Mouse (Mus musculus) heart, embryonic 12.5 days (tissue): Measurements from ENCODE around the gene 1700010B08Rik. TPM values are rescaled to one million over a fixed set of nuclear protein-coding genes. Genes with fewer than 3 reads are reported as not detected.
"Not testable (repeated sequence)": the region's sequence is repeated elsewhere in the genome, so short reads cannot be mapped to it uniquely, and the experiment has no call there.

Experiments
- ATAC-seq: fragments of 200-750 bp; cut with Nextera tagmentation; 2 replicates; pipeline ENCODE4 v1.8.0; 2017; ENCODE audit warnings: moderate TSS enrichment, moderate library complexity; ENCODE audit not compliant: insufficient number of reproducible peaks, low FRiP score
- H3K27ac ChIP-seq: fragments of 300-500 bp; sonication (generic); 2 replicates; pipeline ENCODE4 v1.5.1; 2016; ENCODE audit warnings: mild to moderate bottlenecking, moderate library complexity; ENCODE audit not compliant: poor library complexity, severe bottlenecking
- H3K27me3 ChIP-seq: fragments of 300-500 bp; sonication (generic); replicated peaks from 2 replicates; pipeline ENCODE4 v1.6.1; 2016; ENCODE audit warnings: mild to moderate bottlenecking, moderate library complexity
- H3K36me3 ChIP-seq: fragments of 300-500 bp; sonication (generic); 2 replicates; pipeline ENCODE4 v1.6.1; 2016; ENCODE audit warnings: mild to moderate bottlenecking, moderate library complexity
- H3K4me1 ChIP-seq: fragments of 300-500 bp; sonication (generic); replicated peaks from 2 replicates; pipeline ENCODE4 v1.6.1; 2016; ENCODE audit warnings: mild to moderate bottlenecking
- H3K4me2 ChIP-seq: fragments of 300-500 bp; sonication (generic); 2 replicates; pipeline ENCODE4 v1.6.1; 2016; ENCODE audit warnings: mild to moderate bottlenecking, moderate library complexity
- H3K4me3 ChIP-seq: fragments of 300-500 bp; sonication (generic); 2 replicates; pipeline ENCODE4 v1.5.1; 2016; ENCODE audit warnings: mild to moderate bottlenecking
- H3K9ac ChIP-seq: fragments of 300-500 bp; sonication (generic); 2 replicates; pipeline ENCODE4 v1.6.1; 2016; ENCODE audit warnings: mild to moderate bottlenecking, moderate library complexity
- H3K9me3 ChIP-seq: fragments of 300-500 bp; sonication (generic); replicated peaks from 2 replicates; pipeline ENCODE4 v1.6.1; 2016; ENCODE audit warnings: mild to moderate bottlenecking, moderate library complexity
- WGBS: fragments of 180-500 bp; shearing (Covaris S2); methylation state at CpG from one replicate; pipeline ENCODE4 v1.1.7; 2016; 5-methylcytosine and 5-hydroxymethylcytosine counted together
- polyA plus RNA-seq: library from polyadenylated mRNA; unstranded; fragments of >200 nt; fragmentation: Nextera tagmentation; extraction: Ambion mirVana; gene quantifications from 2 replicates; pipeline ENCODE4 v1.2.1, GENCODE M21; 2016

The 1700010B08Rik gene
- polyA plus RNA-seq, result not detected in 2 replicates

DNA sequence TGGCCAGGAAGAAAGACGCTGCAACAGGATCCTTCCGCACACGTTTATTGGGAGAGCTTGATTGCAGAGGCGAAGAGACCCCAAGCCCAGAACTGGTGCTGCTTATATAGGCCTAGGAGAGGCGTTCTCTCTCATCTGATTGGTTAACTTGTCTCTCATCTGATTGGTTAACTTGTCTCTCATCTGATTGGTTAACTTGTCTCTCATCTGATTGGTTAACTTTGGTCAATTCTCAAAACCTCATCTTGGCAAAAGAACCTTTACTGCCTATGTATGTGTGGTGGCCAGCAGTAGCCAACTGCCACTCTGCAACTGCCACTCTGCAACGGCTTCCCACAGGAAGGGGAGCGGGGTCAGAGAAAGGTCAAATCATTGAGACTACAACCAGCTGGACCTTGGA is at the start of gene 1700010B08Rik:
TSS of gene 1700010B08Rik (plus strand) at position 301 of the 400 bp plus-strand sequence.
- not testable (repeated sequence) for H3K9ac ChIP-seq, H3K27ac ChIP-seq, H3K27me3 ChIP-seq, ATAC-seq, H3K4me2 ChIP-seq, H3K4me1 ChIP-seq, H3K36me3 ChIP-seq, H3K9me3 ChIP-seq, H3K4me3 ChIP-seq
- whole genome bisulfite sequencing, result 83% methylated on average over 6 of the region's 7 CpGs

DNA sequence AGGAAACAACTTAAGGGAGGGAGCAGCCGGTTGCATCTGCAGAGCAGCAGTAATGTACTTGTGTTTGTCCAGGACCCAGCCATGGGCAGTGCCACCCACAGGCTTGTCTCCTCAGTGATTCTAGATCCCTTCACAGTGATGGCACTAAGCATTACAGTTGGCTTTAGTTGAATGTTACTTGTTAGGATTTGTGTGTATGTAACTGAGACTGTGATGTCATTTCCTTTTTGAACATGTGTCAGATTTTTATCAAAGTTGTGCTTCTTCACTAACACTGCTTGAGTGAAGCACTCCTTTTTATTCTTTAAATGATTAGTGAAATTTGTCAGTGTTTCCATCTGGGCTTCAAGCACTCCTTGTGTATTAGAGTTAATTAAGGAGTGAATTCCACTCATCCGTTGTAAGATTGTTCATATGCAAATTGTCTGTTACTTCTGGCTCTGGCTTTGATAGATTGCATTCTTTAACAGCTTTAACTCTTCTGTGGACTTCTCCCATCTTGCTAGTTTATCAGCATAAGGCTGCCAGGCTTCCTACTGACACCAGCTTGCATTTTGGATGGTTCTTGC is 46.8 kb upstream of the 1700010B08Rik start:
- ATAC-seq, result no peak
- H3K4me3 ChIP-seq, result no peak overlapping the region
- no peaks in the 10 kb centered on the region for H3K27me3 ChIP-seq
- no peak overlapping the region for H3K9ac ChIP-seq
- H3K9me3 ChIP-seq, result no peaks in the 10 kb centered on the region
- H3K27ac ChIP-seq, result no peak overlapping the region
- H3K4me2 ChIP-seq, result no peak overlapping the region
- H3K36me3 ChIP-seq, result peaks cover 9% of the 10 kb centered on the region
- WGBS, result 79% methylated on average over 2 of the region's 2 CpGs
- peaks cover 49% of the 10 kb centered on the region for H3K4me1 ChIP-seq

DNA sequence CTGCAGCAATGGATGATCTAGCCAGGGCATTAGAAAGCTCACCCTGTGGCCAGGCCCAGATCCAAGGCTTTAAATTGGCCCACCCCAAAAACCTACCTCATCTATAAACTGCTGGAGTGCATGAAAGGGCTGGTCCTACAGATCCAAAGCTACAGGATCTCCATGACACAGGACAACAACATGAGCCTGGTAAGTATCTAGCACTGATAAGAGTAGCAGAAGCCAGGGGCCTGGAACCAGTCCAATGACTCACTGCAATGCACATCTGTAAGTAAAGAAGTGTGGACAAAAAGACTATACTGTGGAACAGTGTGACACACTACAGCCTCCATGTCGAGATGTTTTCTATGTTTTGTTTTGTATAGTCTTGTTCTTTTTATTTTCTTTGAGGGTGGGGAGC is 45.7 kb upstream of the 1700010B08Rik start:
- 32% methylated on average over 1 of the region's 1 CpGs for WGBS
- Histone ChIP-seq H3K27me3 (no peaks in the 10 kb centered on the region), H3K4me3 (no peak overlapping the region), H3K27ac (peak overlapping the region; percentile 53; the same call in 1 of the 2 replicates), H3K4me2 (no peak overlapping the region), H3K4me1 (peaks cover 49% of the 10 kb centered on the region), H3K9me3 (no peaks in the 10 kb centered on the region), H3K36me3 (peaks cover 6% of the 10 kb centered on the region; the same call in 1 of the 2 replicates), H3K9ac (no peak overlapping the region)
- ATAC-seq, result peak; percentile 63; the same call in 1 of the 2 replicates

DNA sequence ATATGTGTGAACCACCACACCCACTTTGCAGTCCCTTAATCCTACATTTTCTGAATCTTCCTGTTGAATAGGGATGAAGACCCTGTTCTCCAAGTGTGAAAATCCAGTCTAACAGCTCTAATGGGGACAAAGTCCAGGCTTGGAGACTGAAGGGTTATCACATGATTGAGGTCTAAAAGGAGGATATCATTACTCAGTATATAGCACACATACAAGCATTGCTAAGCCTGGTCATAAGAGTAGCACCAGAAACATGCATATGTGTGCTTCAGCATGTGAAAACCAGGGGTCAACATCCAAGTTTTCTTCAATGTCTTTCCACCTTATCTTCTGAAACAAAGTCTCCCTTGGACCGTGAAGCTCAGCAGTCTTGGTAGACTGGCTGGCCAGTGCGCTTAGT is 40.6 kb upstream of the 1700010B08Rik start:
- H3K4me1 ChIP-seq, result peaks cover 28% of the 10 kb centered on the region
- H3K9me3 ChIP-seq, result no peaks in the 10 kb centered on the region
- no peak for ATAC-seq
- no peak overlapping the region for H3K9ac ChIP-seq
- H3K27me3 ChIP-seq, result no peaks in the 10 kb centered on the region
- H3K4me3 ChIP-seq, result no peak overlapping the region
- no peak overlapping the region for H3K27ac ChIP-seq
- WGBS, result 89% methylated on average over 2 of the region's 2 CpGs
- no peak overlapping the region for H3K4me2 ChIP-seq
- peaks cover 11% of the 10 kb centered on the region; the same call in 1 of the 2 replicates for H3K36me3 ChIP-seq

DNA sequence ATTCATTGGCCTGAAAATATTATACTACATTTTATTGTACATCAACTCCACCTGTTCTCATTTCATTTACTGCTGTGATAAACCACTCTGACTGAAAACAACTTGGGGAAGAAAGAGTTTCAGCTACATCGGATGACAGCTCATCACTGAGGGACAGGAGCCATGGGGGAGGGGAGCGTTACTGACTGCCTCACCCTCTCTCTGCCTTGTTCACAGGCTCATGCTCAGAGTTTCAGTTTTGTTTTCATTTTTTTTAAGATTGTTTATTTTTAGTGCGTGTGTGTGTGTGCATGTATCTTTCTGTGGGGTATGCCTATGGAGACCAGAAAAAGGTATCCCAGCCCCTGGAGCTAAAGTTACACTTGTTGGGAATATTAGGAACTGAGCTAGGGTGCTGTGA is 40.0 kb upstream of the 1700010B08Rik start:
- H3K27me3 ChIP-seq, result no peaks in the 10 kb centered on the region
- WGBS, result 55% methylated on average over 3 of the region's 3 CpGs
- ATAC-seq, result no peak
- H3K9me3 ChIP-seq, result no peaks in the 10 kb centered on the region
- peaks cover 25% of the 10 kb centered on the region for H3K4me1 ChIP-seq
- no peak overlapping the region for H3K9ac ChIP-seq
- peaks cover 15% of the 10 kb centered on the region; the same call in 1 of the 2 replicates for H3K36me3 ChIP-seq
- no peak overlapping the region for H3K27ac ChIP-seq
- no peak overlapping the region for H3K4me2 ChIP-seq
- H3K4me3 ChIP-seq, result no peak overlapping the region

DNA sequence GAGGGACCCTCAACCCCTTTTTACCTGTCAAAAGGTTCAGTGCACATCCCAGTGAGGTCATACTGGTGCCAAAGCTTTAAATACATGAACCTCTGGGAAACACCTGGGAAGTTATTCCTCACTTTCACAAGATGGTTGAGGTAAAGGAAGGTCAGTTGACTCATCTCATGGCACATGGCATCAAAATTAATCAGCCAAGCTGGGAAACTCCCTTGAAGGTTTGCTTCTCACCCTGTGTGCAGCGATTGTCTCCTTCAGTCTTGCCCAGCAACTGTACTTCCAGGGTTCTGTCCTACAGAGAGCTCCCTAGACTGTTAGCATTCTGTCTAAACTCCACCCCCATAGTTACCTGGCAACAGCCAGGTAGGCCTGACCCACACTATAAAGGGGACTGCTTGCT is 39.1 kb upstream of the 1700010B08Rik start:
- H3K27ac ChIP-seq, result no peak overlapping the region
- H3K36me3 ChIP-seq, result peaks cover 15% of the 10 kb centered on the region; the same call in 1 of the 2 replicates
- H3K4me2 ChIP-seq, result no peak overlapping the region
- H3K9me3 ChIP-seq, result no peaks in the 10 kb centered on the region
- no peak overlapping the region for H3K4me3 ChIP-seq
- H3K27me3 ChIP-seq, result no peaks in the 10 kb centered on the region
- ATAC-seq, result no peak
- H3K4me1 ChIP-seq, result peaks cover 25% of the 10 kb centered on the region
- H3K9ac ChIP-seq, result no peak overlapping the region
- WGBS, result 82% methylated on average over 1 of the region's 1 CpGs

DNA sequence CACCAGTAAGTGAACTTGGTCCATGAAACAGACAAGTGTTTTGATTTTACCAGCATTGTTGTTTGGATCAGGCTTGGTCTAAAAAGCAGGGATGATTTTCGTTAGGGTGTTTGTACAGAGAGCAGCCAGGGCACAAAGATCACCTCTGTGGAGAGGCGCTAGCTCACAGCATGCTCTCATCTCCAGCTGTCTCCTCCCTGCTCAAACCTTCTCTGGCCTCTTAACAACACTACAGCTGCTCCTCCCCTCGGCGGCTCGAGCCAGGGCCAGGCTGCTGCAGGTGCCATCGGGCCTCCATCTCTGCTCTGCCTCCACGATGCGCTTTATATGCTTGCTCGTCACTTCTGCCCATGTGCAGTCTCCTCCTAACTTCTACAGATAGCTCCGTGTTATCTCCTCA is 36.4 kb upstream of the 1700010B08Rik start:
- H3K4me3 ChIP-seq, result no peak overlapping the region
- no peaks in the 10 kb centered on the region for H3K9me3 ChIP-seq
- no peak overlapping the region for H3K9ac ChIP-seq
- H3K27me3 ChIP-seq, result no peaks in the 10 kb centered on the region
- WGBS, result 51% methylated on average over 10 of the region's 10 CpGs
- H3K36me3 ChIP-seq, result peaks cover 12% of the 10 kb centered on the region; the same call in 1 of the 2 replicates
- H3K4me1 ChIP-seq, result peaks cover 28% of the 10 kb centered on the region
- no peak overlapping the region for H3K4me2 ChIP-seq
- no peak overlapping the region for H3K27ac ChIP-seq
- no peak for ATAC-seq

DNA sequence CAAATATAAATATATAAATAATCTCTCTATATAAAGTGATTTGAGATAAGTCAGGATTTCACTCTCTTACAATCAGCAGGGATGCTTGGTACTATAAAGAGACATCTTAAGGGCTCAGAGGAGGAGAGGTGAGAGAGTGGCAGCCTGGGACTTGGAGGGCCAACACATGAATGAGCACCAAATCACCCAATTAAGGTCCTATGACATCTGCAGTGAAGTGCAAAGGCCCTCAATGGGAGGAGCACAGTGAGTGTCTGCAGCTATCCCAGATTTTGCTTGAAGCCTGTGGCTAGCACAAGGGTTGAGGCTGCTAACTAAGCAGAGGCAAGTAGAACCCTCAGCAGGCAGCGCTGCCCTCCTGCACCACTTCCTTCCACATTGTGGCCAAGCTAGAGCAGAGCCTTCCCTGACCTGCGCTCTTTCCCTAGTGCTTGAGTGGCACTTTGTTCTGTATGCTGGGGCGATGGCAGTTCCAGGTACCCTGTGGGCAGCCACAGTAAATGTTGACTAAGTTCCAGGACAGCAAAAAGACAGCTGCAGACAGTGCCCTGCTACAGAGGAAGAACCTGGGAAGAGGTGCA is 33.3 kb upstream of the 1700010B08Rik start:
- Histone ChIP-seq H3K4me1 (peaks cover 21% of the 10 kb centered on the region), H3K4me3 (no peak overlapping the region), H3K9ac (no peak overlapping the region), H3K9me3 (no peaks in the 10 kb centered on the region), H3K4me2 (no peak overlapping the region), H3K27ac (no peak overlapping the region), H3K36me3 (peaks cover 37% of the 10 kb centered on the region), H3K27me3 (no peaks in the 10 kb centered on the region)
- 87% methylated on average over 3 of the region's 3 CpGs for WGBS
- no peak for ATAC-seq

DNA sequence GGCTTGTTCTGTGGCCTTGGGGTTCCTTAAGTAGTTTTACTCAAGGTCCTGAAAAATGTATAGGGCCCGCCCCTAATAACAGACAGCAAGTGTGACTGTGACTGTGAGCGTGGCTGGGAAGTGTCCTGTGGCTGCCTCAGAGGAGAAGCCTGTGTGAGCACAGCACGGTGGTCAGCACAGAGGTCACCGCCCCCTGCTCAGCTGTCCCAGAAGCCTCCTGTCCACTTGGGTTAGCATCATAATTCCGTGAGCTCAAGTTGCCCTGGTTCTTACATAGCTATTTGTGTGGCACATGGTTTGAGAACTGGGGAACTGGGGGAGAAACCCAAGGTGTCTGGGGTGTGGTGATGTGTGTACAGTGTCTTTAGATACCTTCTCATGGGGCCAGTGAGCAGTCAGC is 31.9 kb upstream of the 1700010B08Rik start:
- 90% methylated on average over 5 of the region's 5 CpGs for WGBS
- Histone ChIP-seq H3K9me3 (no peaks in the 10 kb centered on the region), H3K4me3 (no peak overlapping the region), H3K27ac (no peak overlapping the region), H3K9ac (no peak overlapping the region), H3K4me1 (peaks cover 19% of the 10 kb centered on the region), H3K36me3 (peaks cover 37% of the 10 kb centered on the region), H3K4me2 (no peak overlapping the region), H3K27me3 (no peaks in the 10 kb centered on the region)
- ATAC-seq, result no peak

DNA sequence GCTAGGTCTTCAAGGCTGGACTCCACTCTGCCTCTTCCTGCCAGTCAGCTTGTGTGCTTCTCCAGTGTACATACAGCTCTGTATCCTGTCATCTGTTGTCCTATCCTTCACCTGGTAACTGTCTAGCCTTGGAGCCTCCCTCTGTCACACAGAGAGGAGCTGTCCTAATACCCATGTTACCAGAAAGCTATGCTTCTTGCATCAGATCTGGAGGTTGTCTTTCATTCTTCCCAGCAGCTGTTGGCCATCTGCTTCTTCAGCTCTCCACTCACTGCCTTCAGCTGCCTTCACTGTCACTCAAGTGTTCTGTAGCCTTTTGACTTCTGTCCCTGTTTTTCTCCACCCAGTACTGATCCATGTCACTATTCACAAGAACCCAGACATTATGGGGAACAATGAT is 29.4 kb upstream of the 1700010B08Rik start:
- ATAC-seq, result no peak
- Histone ChIP-seq H3K27ac (no peak overlapping the region), H3K27me3 (no peaks in the 10 kb centered on the region), H3K4me3 (no peak overlapping the region), H3K4me1 (peaks cover 12% of the 10 kb centered on the region), H3K4me2 (no peak overlapping the region), H3K9ac (no peak overlapping the region), H3K9me3 (no peaks in the 10 kb centered on the region), H3K36me3 (peaks cover 30% of the 10 kb centered on the region)

DNA sequence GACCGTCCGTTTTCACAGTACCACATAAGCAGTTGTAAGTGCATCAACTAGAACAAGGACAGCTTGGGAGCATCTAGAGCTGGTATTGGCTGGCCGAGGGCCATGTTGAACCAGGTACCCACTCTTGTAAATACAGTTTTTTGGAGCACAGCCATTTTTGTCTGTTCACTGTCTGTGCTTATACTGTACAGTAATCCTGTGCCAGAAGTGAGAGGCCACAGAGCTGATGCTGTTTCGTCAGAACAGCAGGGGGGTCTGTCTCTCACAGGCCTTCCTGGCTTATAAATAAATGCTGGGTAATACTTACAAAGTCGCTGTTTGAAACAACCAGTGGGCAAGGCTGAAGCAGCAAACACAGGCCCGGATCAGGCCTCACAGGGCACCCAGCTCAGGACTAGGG is 27.5 kb upstream of the 1700010B08Rik start:
- 92% methylated on average over 6 of the region's 6 CpGs for WGBS
- Histone ChIP-seq H3K27ac (no peak overlapping the region), H3K4me1 (peaks cover 6% of the 10 kb centered on the region; the same call in 1 of the 2 replicates), H3K4me2 (no peak overlapping the region), H3K36me3 (peaks cover 49% of the 10 kb centered on the region), H3K27me3 (no peaks in the 10 kb centered on the region), H3K9me3 (no peaks in the 10 kb centered on the region), H3K4me3 (no peak overlapping the region), H3K9ac (no peak overlapping the region)
- ATAC-seq, result no peak

DNA sequence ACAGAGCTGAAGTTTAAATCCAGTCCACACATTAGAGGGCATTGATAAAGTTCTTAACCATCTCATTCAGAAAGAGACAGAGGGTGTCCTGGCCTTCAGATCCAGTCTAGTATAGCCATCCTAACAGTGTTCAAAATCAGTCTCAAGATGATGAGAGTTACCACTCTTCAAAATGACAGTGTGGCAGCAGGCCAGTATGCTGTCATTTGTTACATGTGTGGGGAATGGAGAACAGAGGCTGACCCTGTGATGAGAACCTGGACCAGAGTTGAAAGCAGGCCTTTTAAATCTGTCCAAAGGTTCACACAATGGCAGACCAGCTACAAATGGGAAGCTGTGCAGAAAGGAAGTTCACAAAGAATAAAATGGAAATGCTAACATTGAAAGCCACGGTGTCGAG is 26.5 kb upstream of the 1700010B08Rik start:
- Histone ChIP-seq H3K4me1 (peaks cover 6% of the 10 kb centered on the region; the same call in 1 of the 2 replicates), H3K27ac (no peak overlapping the region), H3K4me3 (no peak overlapping the region), H3K9me3 (no peaks in the 10 kb centered on the region), H3K4me2 (no peak overlapping the region), H3K9ac (no peak overlapping the region), H3K27me3 (no peaks in the 10 kb centered on the region), H3K36me3 (peaks cover 57% of the 10 kb centered on the region)
- WGBS, result 46% methylated on average over 2 of the region's 2 CpGs
- ATAC-seq, result no peak
